Mouse (Mus musculus) kidney, adult 9 months (tissue): ENCODE results near the gene Ube2z.
"Not testable (repeated sequence)": the region's sequence is repeated elsewhere in the genome, so short reads cannot be mapped to it uniquely, and the experiment has no call there.

Experiments used
- DNase-seq: peaks from one replicate; pipeline ENCODE4 v3.0.0; 2022

The Ube2z gene

GRCm38 (mm10) chr11:96065215-96065911 lies at the start of gene Ube2z:
Ube2z (minus strand) TSS chr11:96065388.
- DNase-seq: peak; percentile 97

GRCm38 (mm10) chr11:96114077-96114476 lies 48.9 kb upstream of the Ube2z start:
- DNase-seq: no peak

- no peak for DNase-seq
Measured at GRCm38 (mm10) chr11:96111751-96112150, 46.6 kb upstream of the Ube2z start, which contains the start of gene Calcoco2. Calcoco2 (minus strand) TSS chr11:96111964.

GRCm38 (mm10) chr11:96110950-96111349 lies 45.8 kb upstream of the Ube2z start:
- DNase-seq: not testable (repeated sequence)

GRCm38 (mm10) chr11:96108376-96108775 lies 43.2 kb upstream of the Ube2z start:
- DNase-seq: no peak

GRCm38 (mm10) chr11:96093361-96093760 lies 28.2 kb upstream of the Ube2z start:
- DNase-seq: peak; percentile 57

- no peak for DNase-seq
Measured at GRCm38 (mm10) chr11:96092674-96093291, 27.6 kb upstream of the Ube2z start.

- DNase-seq: peak; percentile 53
Measured at GRCm38 (mm10) chr11:96091073-96091472, 25.9 kb upstream of the Ube2z start.

GRCm38 (mm10) chr11:96087981-96088380 lies 22.8 kb upstream of the Ube2z start:
- DNase-seq: no peak

- no peak for DNase-seq
Measured at GRCm38 (mm10) chr11:96082682-96083081, 17.5 kb upstream of the Ube2z start.

- no peak for DNase-seq
Measured at GRCm38 (mm10) chr11:96080736-96081135, 15.5 kb upstream of the Ube2z start.

GRCm38 (mm10) chr11:96076221-96077105 lies 11.3 kb upstream of the Ube2z start:
- no peak for DNase-seq

- DNase-seq: peak; percentile 100
Measured at GRCm38 (mm10) chr11:96075509-96076220, 10.5 kb upstream of the Ube2z start, which contains the start of gene Atp5g1. Atp5g1 (minus strand) TSS chr11:96075670.

- DNase-seq: no peak
Measured at GRCm38 (mm10) chr11:96075177-96075508, 10.0 kb upstream of the Ube2z start.

- peak; percentile 48 for DNase-seq
Measured at GRCm38 (mm10) chr11:96074351-96075176, 9.4 kb upstream of the Ube2z start.

- DNase-seq: peak; percentile 44
Measured at GRCm38 (mm10) chr11:96073295-96073993, 8.3 kb upstream of the Ube2z start.

- DNase-seq: no peak
Measured at GRCm38 (mm10) chr11:96071013-96071412, 5.8 kb upstream of the Ube2z start.

GRCm38 (mm10) chr11:96070353-96070752 lies 5.2 kb upstream of the Ube2z start:
- peak; percentile 57 for DNase-seq

GRCm38 (mm10) chr11:96068231-96068630 lies 3.0 kb upstream of the Ube2z start:
- DNase-seq: no peak

- no peak for DNase-seq
Measured at GRCm38 (mm10) chr11:96064521-96065214, 520 bp downstream of the Ube2z start.

- DNase-seq: no peak
Measured at GRCm38 (mm10) chr11:96058309-96058708, 6.9 kb downstream of the Ube2z start.
